Mouse (Mus musculus): Measurements from ENCODE around the gene Rdh1. TPM values are rescaled to one million over a fixed set of nuclear protein-coding genes. Genes with fewer than 3 reads are reported as not detected.
"Not testable (repeated sequence)": the region's sequence is repeated elsewhere in the genome, so short reads cannot be mapped to it uniquely, and the experiment has no call there.

Gene Rdh1
- polyA plus RNA-seq, 1 experiment, result not detected

DNA sequence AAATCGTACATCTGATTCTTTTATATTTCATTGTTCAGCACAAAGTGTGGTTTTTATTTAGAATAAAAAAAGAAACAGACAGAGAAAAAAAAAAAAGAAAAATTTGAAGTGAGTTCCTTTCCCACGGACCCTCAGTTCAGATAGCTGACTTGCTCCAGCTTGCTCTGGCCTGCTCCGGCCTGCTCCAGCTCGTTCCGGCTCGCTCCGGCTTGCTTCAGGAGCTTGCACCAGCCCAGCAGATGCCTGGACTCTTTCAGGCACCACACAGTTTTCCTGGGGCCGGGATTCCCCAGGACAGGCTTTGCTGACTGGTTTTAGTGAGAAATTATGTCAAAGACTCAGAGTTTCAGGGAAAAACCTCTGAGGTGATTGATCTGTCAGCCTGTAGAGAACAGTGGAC is 12.3 kb upstream of the Rdh1 start:
- Histone ChIP-seq H3K4me1 (peaks cover 27% of the 10 kb centered on the region), H3K27me3 (replicated peaks) (peaks cover 10% of the 10 kb centered on the region), H3K9me3 (peaks cover 10% of the 10 kb centered on the region), H3K4me3 (replicated peaks) (no peak overlapping the region), H3K36me3 (replicated peaks; ENCODE audit: low read length) (peaks cover 50% of the 10 kb centered on the region)
- TF ChIP-seq GATA1 (IDR thresholded peaks at IDR 0.05; ENCODE audit: borderline replicate concordance, low read length) (no peak), FLI1 (IDR thresholded peaks at IDR 0.05; ENCODE audit: low read length) (no peak)

DNA sequence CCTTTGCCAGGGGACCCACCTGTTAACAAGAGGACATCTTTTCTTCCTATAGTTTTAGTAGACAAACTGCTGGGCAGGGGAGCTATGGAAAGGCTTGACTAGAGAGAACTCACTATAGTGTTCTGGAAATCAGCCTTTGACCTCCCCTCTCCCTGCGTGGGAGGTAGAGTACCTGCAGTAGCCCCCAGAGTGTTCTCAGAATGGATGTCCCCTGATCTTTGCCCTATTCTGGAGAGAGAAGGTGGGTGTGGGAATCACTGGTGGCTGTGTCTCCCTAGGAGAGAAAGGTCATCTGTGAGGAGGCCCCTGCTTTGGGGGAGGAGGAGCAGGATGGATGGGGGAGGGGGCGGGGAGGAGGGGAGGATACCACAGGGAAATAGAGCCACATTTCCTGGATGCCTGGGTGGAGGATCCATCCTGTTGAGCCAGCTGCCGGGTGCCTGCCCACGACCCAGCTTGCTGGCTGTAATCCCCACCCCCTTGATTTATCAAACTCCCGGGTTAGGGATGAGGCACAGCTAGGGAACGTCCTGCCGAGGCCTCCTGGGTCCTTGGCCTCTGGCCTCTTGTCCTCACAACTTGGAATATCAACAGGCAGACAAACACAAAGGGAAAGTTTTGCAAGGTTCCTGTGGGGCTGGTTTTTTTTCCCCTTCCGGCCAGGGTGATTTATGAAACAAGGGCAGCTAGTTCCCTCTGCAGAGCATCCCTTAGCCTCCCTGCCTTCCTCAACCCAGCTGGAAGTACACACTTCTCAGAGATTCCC is 10.5 kb upstream of the Rdh1 start:
- Histone ChIP-seq H3K9me3 (no peaks in the 10 kb centered on the region), H3K4me1 (peaks cover 41% of the 10 kb centered on the region), H3K36me3 (replicated peaks; ENCODE audit: low read length) (peaks cover 32% of the 10 kb centered on the region), H3K27me3 (replicated peaks) (peaks cover 10% of the 10 kb centered on the region), H3K4me3 (replicated peaks) (no peak overlapping the region)
- TF ChIP-seq GATA1 (IDR thresholded peaks at IDR 0.05; ENCODE audit: borderline replicate concordance, low read length) (no peak), FLI1 (IDR thresholded peaks at IDR 0.05; ENCODE audit: low read length) (no peak)

DNA sequence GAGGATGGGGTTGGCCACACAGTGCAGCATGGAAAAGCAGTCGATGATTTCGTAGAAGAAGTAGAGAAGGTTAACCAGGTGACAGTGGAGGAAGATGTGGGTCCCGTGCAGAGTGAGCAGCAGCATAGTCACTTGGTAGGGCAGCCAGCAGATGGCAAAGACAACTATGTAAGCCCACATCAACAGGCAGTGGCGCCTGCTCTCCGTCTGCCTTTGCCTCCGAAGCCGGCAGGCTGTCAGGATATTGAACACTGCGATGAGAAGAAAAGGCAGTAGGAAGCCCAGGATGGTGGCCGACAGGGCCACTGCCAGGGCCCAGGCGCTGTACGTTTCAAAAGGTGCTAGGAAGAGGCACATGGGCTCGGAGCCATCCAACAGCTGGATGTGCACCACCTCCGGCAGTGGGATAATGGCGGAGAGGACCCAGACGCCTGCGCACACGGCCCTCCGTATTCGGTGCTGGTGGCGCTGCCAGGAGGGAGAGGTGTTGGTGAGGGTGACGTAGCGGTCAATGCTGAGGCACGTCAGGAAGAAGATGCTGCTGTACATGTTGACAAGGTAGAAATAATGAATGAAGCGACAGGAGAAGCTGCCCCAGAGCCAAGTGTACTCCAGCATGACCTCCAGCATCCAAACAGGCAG is 9.3 kb upstream of the Rdh1 start:
- TF ChIP-seq FLI1 (IDR thresholded peaks at IDR 0.05; ENCODE audit: low read length), result no peak
- no peak for TF ChIP-seq GATA1 (IDR thresholded peaks at IDR 0.05; ENCODE audit: borderline replicate concordance, low read length)
- H3K9me3 ChIP-seq, result no peaks in the 10 kb centered on the region
- H3K4me1 ChIP-seq, result peaks cover 52% of the 10 kb centered on the region
- peak overlapping the region; percentile 26 for H3K4me3 ChIP-seq (replicated peaks)
- H3K36me3 ChIP-seq (replicated peaks; ENCODE audit: low read length), result peaks cover 24% of the 10 kb centered on the region
- peaks cover 10% of the 10 kb centered on the region for H3K27me3 ChIP-seq (replicated peaks)

DNA sequence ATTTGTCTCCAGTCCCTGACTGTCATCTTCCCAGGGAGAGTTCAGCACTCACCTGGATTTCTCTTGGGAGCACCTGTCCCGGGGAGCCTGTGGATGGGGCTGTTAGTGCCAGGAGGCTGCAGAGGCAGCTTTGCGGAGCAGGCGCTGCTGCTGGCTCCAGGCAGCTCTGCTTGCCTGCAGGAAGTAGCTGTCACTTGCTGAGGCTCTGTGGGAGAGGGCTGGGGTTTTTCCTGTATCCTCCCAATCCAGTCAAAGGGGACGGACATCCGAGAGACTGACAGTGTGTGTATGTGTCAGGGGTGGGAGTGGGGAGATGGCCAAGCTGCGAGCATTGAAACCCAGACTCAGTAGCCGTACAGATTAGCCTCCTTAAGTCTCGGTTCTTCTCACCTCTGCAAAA is 8.0 kb upstream of the Rdh1 start, which contains the start of gene Gpr182:
Gpr182 (minus strand) TSS at position 185 of the 400 bp plus-strand sequence.
- H3K4me3 ChIP-seq (replicated peaks), result peak within 1 kb of the TSS; percentile 56
- peaks cover 48% of the 10 kb centered on the region for H3K4me1 ChIP-seq
- H3K36me3 ChIP-seq (replicated peaks; ENCODE audit: low read length), result peaks cover 14% of the 10 kb centered on the region
- TF ChIP-seq GATA1 (IDR thresholded peaks at IDR 0.05; ENCODE audit: borderline replicate concordance, low read length) (no peak), FLI1 (IDR thresholded peaks at IDR 0.05; ENCODE audit: low read length) (no peak)
- peaks cover 10% of the 10 kb centered on the region for H3K27me3 ChIP-seq (replicated peaks)
- H3K9me3 ChIP-seq, result no peaks in the 10 kb centered on the region

DNA sequence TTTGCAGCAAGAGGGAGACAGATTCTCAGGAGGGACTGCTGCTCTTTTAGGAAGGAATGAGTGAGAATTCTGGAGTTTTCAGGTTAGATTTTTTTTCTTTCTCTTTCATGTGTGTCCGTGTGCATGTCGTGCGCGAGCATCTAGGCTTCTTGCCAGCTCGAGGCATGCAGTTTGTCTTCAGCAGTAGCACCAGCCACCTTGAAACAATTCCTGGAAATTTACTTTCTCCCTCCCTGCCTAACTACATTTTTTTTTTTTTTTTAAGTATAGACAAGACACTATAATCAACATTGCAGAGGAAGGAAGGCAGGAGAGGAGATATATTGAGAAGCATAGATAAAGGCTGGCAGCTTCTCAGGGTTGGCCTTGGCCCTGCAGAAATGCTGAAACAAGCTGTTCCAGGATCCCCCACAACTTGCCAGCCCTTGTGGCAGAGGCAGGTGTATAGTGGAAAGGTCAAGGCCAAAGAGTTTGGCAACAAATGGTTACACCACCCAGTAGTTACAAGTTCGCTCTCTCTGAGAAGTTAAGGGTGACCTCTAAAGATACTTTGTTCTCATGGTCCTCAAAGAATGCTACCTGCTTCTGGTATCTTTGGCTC is 4.9 kb upstream of the Rdh1 start:
- no peak for TF ChIP-seq GATA1 (IDR thresholded peaks at IDR 0.05; ENCODE audit: borderline replicate concordance, low read length)
- TF ChIP-seq FLI1 (IDR thresholded peaks at IDR 0.05; ENCODE audit: low read length), result no peak

DNA sequence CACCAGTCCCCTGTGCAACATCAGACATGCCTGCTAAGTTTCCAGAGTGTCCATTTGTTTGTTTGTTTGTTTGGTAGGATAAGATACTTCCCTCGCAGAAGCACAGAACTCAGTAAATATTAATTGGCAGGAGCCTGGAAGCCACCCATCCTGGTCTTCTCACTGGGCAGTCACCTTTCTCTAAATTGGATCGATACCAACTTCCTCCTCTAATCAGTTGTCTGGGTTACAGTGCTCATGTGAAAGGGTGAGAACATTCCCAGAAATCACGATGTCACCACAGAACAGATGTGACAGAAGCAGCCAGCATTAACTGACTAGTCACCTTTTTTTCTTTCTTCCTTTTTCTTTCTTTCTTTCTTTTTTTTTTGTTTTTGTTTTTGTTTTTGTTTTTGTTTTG is 4.3 kb upstream of the Rdh1 start:
- H3K4me1 ChIP-seq, result peaks cover 36% of the 10 kb centered on the region
- H3K4me3 ChIP-seq (replicated peaks), result no peak overlapping the region
- H3K27me3 ChIP-seq (replicated peaks), result peaks cover 12% of the 10 kb centered on the region
- peaks cover 20% of the 10 kb centered on the region for H3K9me3 ChIP-seq
- no peak for TF ChIP-seq GATA1 (IDR thresholded peaks at IDR 0.05; ENCODE audit: borderline replicate concordance, low read length)
- TF ChIP-seq FLI1 (IDR thresholded peaks at IDR 0.05; ENCODE audit: low read length), result no peak
- H3K36me3 ChIP-seq (replicated peaks; ENCODE audit: low read length), result no peaks in the 10 kb centered on the region

More for the DNA sequence above, 4.9 kb upstream of the Rdh1 start:
- Histone ChIP-seq H3K27me3 (replicated peaks) (peaks cover 17% of the 10 kb centered on the region), H3K36me3 (replicated peaks; ENCODE audit: low read length) (no peaks in the 10 kb centered on the region), H3K9me3 (peaks cover 20% of the 10 kb centered on the region), H3K4me1 (peaks cover 36% of the 10 kb centered on the region), H3K4me3 (replicated peaks) (no peak overlapping the region)

DNA sequence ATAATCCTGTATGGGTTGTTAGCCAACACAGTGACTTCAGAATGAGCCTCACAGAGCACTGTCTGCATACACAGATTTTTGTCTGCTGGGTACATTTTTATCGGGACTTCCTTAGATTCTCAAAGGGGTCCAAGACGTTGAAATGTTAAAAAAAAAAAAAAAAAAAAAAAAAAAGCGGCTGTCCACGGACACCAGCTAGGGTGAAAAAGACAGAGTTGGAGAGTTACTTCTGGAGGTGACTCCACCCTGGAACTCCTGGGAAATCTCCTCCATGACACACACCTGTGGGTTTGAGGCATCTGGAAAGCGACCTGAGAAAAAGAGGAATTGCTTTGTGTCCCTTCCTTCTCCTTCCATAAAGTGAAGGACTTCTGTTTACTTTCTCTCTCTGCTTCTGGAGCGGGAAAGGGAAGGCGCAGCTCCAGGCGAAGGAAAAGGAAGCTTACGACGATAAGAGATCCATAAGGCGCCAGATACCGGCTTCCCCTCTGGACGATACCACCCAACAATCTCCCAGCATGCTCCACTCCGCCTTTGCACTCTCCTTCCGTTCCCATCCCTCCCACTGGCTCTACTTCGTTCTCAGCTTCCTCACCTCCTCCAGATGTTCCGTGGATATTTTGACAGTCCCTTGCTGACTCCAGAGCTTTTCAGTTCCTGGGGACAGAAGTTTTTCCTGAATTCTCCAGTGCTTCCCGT is 3.6 kb upstream of the Rdh1 start:
- peaks cover 20% of the 10 kb centered on the region for H3K9me3 ChIP-seq
- H3K4me3 ChIP-seq (replicated peaks), result peak overlapping the region; percentile 47
- H3K27me3 ChIP-seq (replicated peaks), result peaks cover 10% of the 10 kb centered on the region
- no peaks in the 10 kb centered on the region for H3K36me3 ChIP-seq (replicated peaks; ENCODE audit: low read length)
- H3K4me1 ChIP-seq, result peaks cover 36% of the 10 kb centered on the region
- TF ChIP-seq GATA1 (IDR thresholded peaks at IDR 0.05; ENCODE audit: borderline replicate concordance, low read length), result no peak
- TF ChIP-seq FLI1 (IDR thresholded peaks at IDR 0.05; ENCODE audit: low read length), result no peak

DNA sequence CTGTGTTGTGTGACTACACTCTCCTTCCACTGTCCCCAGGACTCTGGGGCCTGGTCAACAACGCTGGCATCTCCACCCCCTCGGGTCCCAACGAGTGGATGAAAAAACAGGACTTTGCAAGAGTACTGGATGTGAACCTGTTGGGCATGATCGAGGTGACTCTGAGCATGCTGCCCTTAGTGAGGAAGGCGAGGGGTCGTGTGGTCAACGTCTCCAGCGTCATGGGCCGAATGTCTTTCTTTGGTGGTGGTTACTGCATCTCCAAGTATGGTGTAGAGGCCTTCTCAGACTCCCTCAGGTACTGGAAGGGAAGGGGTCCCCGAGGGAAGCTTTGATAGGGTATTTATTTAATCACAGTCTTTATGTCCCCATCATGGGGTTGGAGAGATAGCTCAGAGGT is 3.4 kb downstream of the Rdh1 start:
- not testable (repeated sequence) for H3K36me3 ChIP-seq (replicated peaks; ENCODE audit: low read length); H3K4me3 ChIP-seq (replicated peaks); H3K4me1 ChIP-seq
- H3K9me3 ChIP-seq, result peaks cover 11% of the 10 kb centered on the region
- peaks cover 14% of the 10 kb centered on the region for H3K27me3 ChIP-seq (replicated peaks)

DNA sequence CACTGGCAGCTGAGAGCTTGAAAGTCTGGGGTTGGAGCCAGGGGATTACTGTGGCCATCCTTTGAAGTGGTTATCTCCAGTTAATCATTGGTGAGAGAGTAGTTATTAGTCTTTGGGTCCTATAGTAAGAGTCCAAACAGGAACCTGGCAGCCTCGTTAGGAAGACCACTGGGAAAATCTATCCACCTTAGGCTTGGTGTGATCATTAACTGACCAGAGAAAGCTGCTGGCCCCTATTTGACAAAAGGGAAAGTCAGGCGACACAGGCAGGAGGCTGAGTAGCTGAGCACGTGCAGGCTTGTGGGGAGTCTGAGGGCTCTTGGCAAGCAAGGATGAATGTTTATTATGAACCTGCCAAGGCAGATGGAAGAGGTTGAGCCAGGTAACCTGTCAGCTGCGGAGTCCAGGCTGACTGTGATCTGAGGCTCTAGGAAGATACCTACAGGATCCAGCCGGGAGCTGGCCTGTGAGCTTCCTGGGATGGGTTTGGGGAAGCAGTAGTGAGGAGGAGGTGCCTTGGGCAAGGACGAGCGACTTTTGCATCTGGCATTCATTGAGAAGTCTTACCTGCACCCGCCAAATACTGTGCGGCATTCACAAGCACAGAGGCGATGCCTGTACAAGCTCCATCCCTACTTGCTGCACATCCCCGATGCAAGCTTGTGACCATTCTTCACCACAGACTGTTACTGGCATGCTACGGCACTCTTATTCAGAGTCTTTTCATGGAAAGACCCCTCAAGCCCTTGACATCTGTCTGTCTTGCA is 4.6 kb downstream of the Rdh1 start:
- TF ChIP-seq GATA1 (IDR thresholded peaks at IDR 0.05; ENCODE audit: borderline replicate concordance, low read length), result no peak
- no peak for TF ChIP-seq FLI1 (IDR thresholded peaks at IDR 0.05; ENCODE audit: low read length)
- H3K27me3 ChIP-seq (replicated peaks), result peaks cover 9% of the 10 kb centered on the region
- no peak overlapping the region for H3K4me3 ChIP-seq (replicated peaks)
- H3K4me1 ChIP-seq, result no peaks in the 10 kb centered on the region
- H3K9me3 ChIP-seq, result no peaks in the 10 kb centered on the region
- H3K36me3 ChIP-seq (replicated peaks; ENCODE audit: low read length), result no peaks in the 10 kb centered on the region

Measured in megakaryocyte, embryonic 14.5 days (primary cell).